ENCODE assay signal across 25 mouse cellular contexts in the genomic region with DNA sequence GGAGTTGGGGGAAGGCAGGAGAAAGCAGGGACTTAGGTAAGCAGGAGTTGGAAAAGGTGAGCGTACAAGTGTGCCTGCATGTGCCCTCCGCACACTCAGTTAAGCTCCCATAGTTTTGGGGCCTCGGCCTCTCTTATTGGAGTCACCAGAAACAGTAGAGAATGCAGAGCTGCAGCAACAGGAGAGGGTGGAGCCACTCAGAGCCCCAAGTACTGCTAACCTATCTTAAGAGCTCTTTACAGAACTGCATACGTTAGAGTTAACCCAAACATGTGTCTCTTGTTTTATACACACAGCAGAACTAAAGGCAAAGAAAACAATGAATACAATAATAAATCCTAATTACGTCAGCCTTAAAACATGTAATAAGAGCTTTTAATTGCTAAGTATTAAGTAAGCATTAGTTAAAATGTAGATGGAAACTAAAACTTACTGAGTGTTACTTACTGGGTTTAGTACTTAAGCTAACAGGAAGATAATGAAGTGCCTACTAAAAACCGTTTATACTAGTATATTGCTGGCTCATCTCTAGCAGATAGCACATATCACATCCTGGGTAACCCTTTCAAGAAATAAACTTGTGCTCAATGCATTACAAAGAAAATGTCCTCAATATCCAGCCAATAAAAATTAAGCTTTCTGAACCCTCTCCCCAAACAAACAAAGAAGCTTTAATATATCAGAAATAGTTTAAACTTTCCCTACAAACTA. TPM values are rescaled to one million over a fixed set of nuclear protein-coding genes. Genes with fewer than 3 reads are reported as not detected.
DNase-seq lines count a peak whose midpoint lies in the region; ATAC-seq and TF ChIP-seq lines count a peak whose summit lies in the region.
"Had no signal": no experiment of that assay in that cellular context is flagged by ENCODE, and none has a peak within 500 bp of the region (broad histone marks: within the 10 kb centered on the region; RNA-seq: fewer than 3 reads in every experiment).

No protein-coding gene starts in this region.

- H3K36me3 ChIP-seq in midbrain, embryonic 11.5 days (ENCODE audit: control insufficient read depth, insufficient read depth, low read length) = no peaks in the 10 kb centered on the region
- no peaks in the 10 kb centered on the region for H3K36me3 ChIP-seq in midbrain, embryonic 10.5 days
- no peaks in the 10 kb centered on the region; the same call in 1 of the 2 replicates for H3K36me3 ChIP-seq in liver, embryonic 14.5 days (replicated peaks; ENCODE audit: control insufficient read depth, insufficient read depth, low read depth)
- H3K36me3 ChIP-seq: embryonic facial prominence, embryonic 15.5 days; intestine, embryonic 15.5 days; limb, embryonic 12.5 days had no signal

- peak; percentile 21; the same call in 1 of the 2 replicates for TF ChIP-seq EP300 in liver, embryonic 14.5 days (IDR thresholded peaks at IDR 0.05; ENCODE audit: low read depth)

- WGBS in midbrain, embryonic 11.5 days = 78% methylated on average over 6 of the region's 6 CpGs
- WGBS in midbrain, embryonic 10.5 days = 86% methylated on average over 6 of the region's 6 CpGs
- 28% methylated on average over 6 of the region's 6 CpGs for WGBS in liver, embryonic 14.5 days (ENCODE audit: insufficient replicate concordance)

- H3K4me3 ChIP-seq in midbrain, embryonic 11.5 days (ENCODE audit: low read depth, low read length) = no peak overlapping the region
- no peak overlapping the region for H3K4me3 ChIP-seq in midbrain, embryonic 10.5 days
- H3K4me3 ChIP-seq in liver, embryonic 14.5 days (ENCODE audit: insufficient read depth in 1 of 2, low read depth in 2 of 2, low read length in 2 of 2) = peak overlapping the region; percentile 18 to 33; a peak in 2 of 4 replicates
- no peak overlapping the region for H3K4me3 ChIP-seq in left cerebral cortex, adult 2 months
- H3K4me3 ChIP-seq: embryonic facial prominence, embryonic 10.5 days; embryonic facial prominence, embryonic 15.5 days; forebrain, embryonic 10.5 days; intestine, embryonic 15.5 days; limb, embryonic 12.5 days had no signal

- no peak overlapping the region for H3K4me2 ChIP-seq in midbrain, embryonic 11.5 days
- peak overlapping the region; percentile 67 for H3K4me2 ChIP-seq in liver, embryonic 14.5 days (ENCODE audit: low read depth)
- H3K4me2 ChIP-seq: embryonic facial prominence, embryonic 15.5 days; intestine, embryonic 15.5 days; limb, embryonic 12.5 days; lung, embryonic 14.5 days had no signal

- no peak for TF ChIP-seq CTCF in liver, embryonic 14.5 days (IDR thresholded peaks at IDR 0.05; ENCODE audit: low read depth)
- no peak for TF ChIP-seq CTCF in left cerebral cortex, adult 2 months (IDR thresholded peaks at IDR 0.05)

- intact Hi-C loops in left cerebral cortex, adult 2 months (cut with DNase I) = no loop called here

- no peak for ATAC-seq in midbrain, embryonic 11.5 days (ENCODE audit: low FRiP score)
- ATAC-seq in erythroid progenitor cell, adult 5-6 weeks (replicated peaks; ENCODE audit: low FRiP score, poor library complexity, severe bottlenecking) = peak; percentile 75; the same call in 1 of the 2 replicates
- peak; percentile 87 for ATAC-seq in liver, embryonic 14.5 days (ENCODE audit: insufficient read depth)
- ATAC-seq in megakaryocyte-erythroid progenitor cell, adult 5-6 weeks (replicated peaks; ENCODE audit: low FRiP score, low TSS enrichment, poor library complexity, severe bottlenecking) = peak; percentile 77
- ATAC-seq: forebrain, embryonic 16.5 days; hindbrain, embryonic 16.5 days; intestine, embryonic 15.5 days had no signal

- H3K9ac ChIP-seq in midbrain, embryonic 11.5 days (ENCODE audit: low read length) = no peak overlapping the region
- H3K9ac ChIP-seq in liver, embryonic 14.5 days (replicated peaks) = peak overlapping the region; percentile 40
- H3K9ac ChIP-seq: embryonic facial prominence, embryonic 15.5 days; intestine, embryonic 15.5 days; limb, embryonic 12.5 days; lung, embryonic 14.5 days had no signal

- peak; percentile 39 for DNase-seq in midbrain, embryonic 11.5 days (ENCODE audit: low spot score, missing footprints)
- no peak for DNase-seq in midbrain, embryonic 10.5 days (ENCODE audit: low spot score)
- DNase-seq in liver, embryonic 14.5 days (ENCODE audit: low read depth in 3 of 3, low spot score in 3 of 3) = no peak
- DNase-seq in gastrocnemius, adult 18-20 months (ENCODE audit: low spot score) = no peak
- no peak for DNase-seq in adrenal gland, postnatal 25 days
- no peak for DNase-seq in left cerebral cortex, adult 2 months (ENCODE audit: extremely low spot score in 1 of 2, low spot score in 2 of 2)
- DNase-seq: adrenal gland, adult 8-10 months; B cell, adult 2 months; cerebellum, adult 8-10 months; cerebellum, postnatal 25 days; kidney, adult 8-10 months; lung, embryonic 14.5 days; midbrain, embryonic 14.5 days; right cerebral cortex, postnatal 25 days; thymus, postnatal 14 days had no signal

- H3K4me1 ChIP-seq in midbrain, embryonic 11.5 days (ENCODE audit: control insufficient read depth, insufficient read depth, low read length) = no peaks in the 10 kb centered on the region
- H3K4me1 ChIP-seq in midbrain, embryonic 10.5 days = peaks cover 18% of the 10 kb centered on the region; the same call in 1 of the 2 replicates
- peaks cover 42 to 44% of the 10 kb centered on the region in 2 experiments for H3K4me1 ChIP-seq in liver, embryonic 14.5 days (replicated peaks; ENCODE audit: control insufficient read depth in 2 of 2, insufficient read depth in 2 of 2, low read length in 1 of 2)

- H3K27me3 ChIP-seq in midbrain, embryonic 11.5 days (ENCODE audit: control insufficient read depth, insufficient read depth, low read length) = no peaks in the 10 kb centered on the region
- no peaks in the 10 kb centered on the region for H3K27me3 ChIP-seq in midbrain, embryonic 10.5 days (ENCODE audit: low read depth, poor library complexity, severe bottlenecking)
- H3K27me3 ChIP-seq in liver, embryonic 14.5 days (ENCODE audit: control insufficient read depth, insufficient read depth, low read length) = no peaks in the 10 kb centered on the region
- H3K27me3 ChIP-seq: embryonic facial prominence, embryonic 15.5 days; intestine, embryonic 15.5 days; limb, embryonic 12.5 days had no signal

- no peak overlapping the region for H3K27ac ChIP-seq in midbrain, embryonic 11.5 days (ENCODE audit: low read depth, low read length)
- H3K27ac ChIP-seq in midbrain, embryonic 10.5 days (replicated peaks) = no peak overlapping the region
- peak overlapping the region; percentile 75 for H3K27ac ChIP-seq in liver, embryonic 14.5 days
- H3K27ac ChIP-seq in left cerebral cortex, adult 2 months = no peak overlapping the region
- H3K27ac ChIP-seq: embryonic facial prominence, embryonic 10.5 days; embryonic facial prominence, embryonic 15.5 days; forebrain, embryonic 10.5 days; intestine, embryonic 15.5 days; kidney, postnatal 0 days; limb, embryonic 12.5 days had no signal

- H3K9me3 ChIP-seq in midbrain, embryonic 11.5 days (ENCODE audit: control insufficient read depth, low read length) = no peaks in the 10 kb centered on the region
- no peaks in the 10 kb centered on the region for H3K9me3 ChIP-seq in midbrain, embryonic 10.5 days (replicated peaks)
- no peaks in the 10 kb centered on the region for H3K9me3 ChIP-seq in liver, embryonic 14.5 days (ENCODE audit: control insufficient read depth, low read length)
- H3K9me3 ChIP-seq: embryonic facial prominence, embryonic 10.5 days; embryonic facial prominence, embryonic 15.5 days; forebrain, embryonic 10.5 days; intestine, embryonic 15.5 days; limb, embryonic 12.5 days had no signal

RNA-seq across cellular contexts. Expression of a gene that starts 14.0 kb away (rescaled TPM):
- polyA plus RNA-seq in midbrain, embryonic 11.5 days (2014; fragmentation: Nextera tagmentation; extraction: Ambion mirVana) = 85.2 and 86.8 TPM in 2 replicates
- 62.8 and 66.3 TPM in 2 replicates for polyA plus RNA-seq in midbrain, embryonic 10.5 days (2016; fragmentation: Nextera tagmentation; extraction: Ambion mirVana)
- total RNA-seq in erythroid progenitor cell, adult 5-6 weeks (2015; ENCODE audit: low replicate concordance) = 27.8 and 31.0 TPM in 2 replicates
- 20.7 and 30.2 TPM in 2 replicates for total RNA-seq in erythroid progenitor cell, adult 5-6 weeks (2017; ENCODE audit: low replicate concordance)
- 12.7 and 15.8 TPM in 2 replicates for polyA plus RNA-seq in liver, embryonic 14.5 days (2012; rRNA removed)
- polyA plus RNA-seq in liver, embryonic 14.5 days (2014; fragmentation: Nextera tagmentation; extraction: Ambion mirVana) = 37.0 and 40.6 TPM in 2 replicates
- total RNA-seq in megakaryocyte-erythroid progenitor cell, adult 5-6 weeks (2014; fragmentation: Nextera tagmentation) = 47.4 and 49.6 TPM in 2 replicates
- 38.1 and 39.3 TPM in 2 replicates for total RNA-seq in megakaryocyte-erythroid progenitor cell, adult 5-6 weeks (2017)
- 10 to 100 TPM; 60.9 to 66.9 TPM for total RNA-seq in gastrocnemius, adult 18-20 months (2021)
- total RNA-seq in adrenal gland, postnatal 25 days (2021) = 43.0 and 49.6 TPM in 2 replicates
- total RNA-seq in left cerebral cortex, adult 2 months (2021) = 100 to 1,000 TPM; 185 to 192 TPM

RNA-seq across cellular contexts. Expression of a gene that starts 32.9 kb away (rescaled TPM):
- polyA plus RNA-seq in midbrain, embryonic 11.5 days (2014; fragmentation: Nextera tagmentation; extraction: Ambion mirVana) = 13.5 and 13.6 TPM in 2 replicates
- polyA plus RNA-seq in midbrain, embryonic 10.5 days (2016; fragmentation: Nextera tagmentation; extraction: Ambion mirVana) = 13.3 and 15.8 TPM in 2 replicates
- total RNA-seq in erythroid progenitor cell, adult 5-6 weeks (2015; ENCODE audit: low replicate concordance) = 0.42 and 1.8 TPM in 2 replicates
- 2.6 and 5.4 TPM in 2 replicates for total RNA-seq in erythroid progenitor cell, adult 5-6 weeks (2017; ENCODE audit: low replicate concordance)
- 2.2 and 2.5 TPM in 2 replicates for polyA plus RNA-seq in liver, embryonic 14.5 days (2012; rRNA removed)
- polyA plus RNA-seq in liver, embryonic 14.5 days (2014; fragmentation: Nextera tagmentation; extraction: Ambion mirVana) = 4.5 and 4.9 TPM in 2 replicates
- total RNA-seq in megakaryocyte-erythroid progenitor cell, adult 5-6 weeks (2014; fragmentation: Nextera tagmentation) = 9.2 and 12.4 TPM in 2 replicates
- 12.6 and 24.9 TPM in 2 replicates for total RNA-seq in megakaryocyte-erythroid progenitor cell, adult 5-6 weeks (2017)
- 1 to 10 TPM; 2.2 to 2.3 TPM for total RNA-seq in gastrocnemius, adult 18-20 months (2021)
- total RNA-seq in adrenal gland, postnatal 25 days (2021) = 14.4 and 15.9 TPM in 2 replicates
- total RNA-seq in left cerebral cortex, adult 2 months (2021) = 10 to 100 TPM; 13.1 to 13.4 TPM

Comparison
In these comparisons a context has a peak if more than half of its experiments do, and no peak if none do; other contexts are left out.
1. H3K4me3 ChIP-seq: peak in liver, embryonic 14.5 days (2 of 2); none in midbrain, embryonic 11.5 days (single experiment), midbrain, embryonic 10.5 days (single experiment) and left cerebral cortex, adult 2 months (single experiment).